Mouse (Mus musculus) cerebellum, postnatal 10 days (tissue): ENCODE results near the gene Baiap2.

Experiments used
- DNase-seq, 2 experiments: peaks; one replicate each; pipeline ENCODE4 v3.0.0; 2021; ENCODE audit warnings: mixed read lengths in 2 of 2

Baiap2 gene

DNA sequence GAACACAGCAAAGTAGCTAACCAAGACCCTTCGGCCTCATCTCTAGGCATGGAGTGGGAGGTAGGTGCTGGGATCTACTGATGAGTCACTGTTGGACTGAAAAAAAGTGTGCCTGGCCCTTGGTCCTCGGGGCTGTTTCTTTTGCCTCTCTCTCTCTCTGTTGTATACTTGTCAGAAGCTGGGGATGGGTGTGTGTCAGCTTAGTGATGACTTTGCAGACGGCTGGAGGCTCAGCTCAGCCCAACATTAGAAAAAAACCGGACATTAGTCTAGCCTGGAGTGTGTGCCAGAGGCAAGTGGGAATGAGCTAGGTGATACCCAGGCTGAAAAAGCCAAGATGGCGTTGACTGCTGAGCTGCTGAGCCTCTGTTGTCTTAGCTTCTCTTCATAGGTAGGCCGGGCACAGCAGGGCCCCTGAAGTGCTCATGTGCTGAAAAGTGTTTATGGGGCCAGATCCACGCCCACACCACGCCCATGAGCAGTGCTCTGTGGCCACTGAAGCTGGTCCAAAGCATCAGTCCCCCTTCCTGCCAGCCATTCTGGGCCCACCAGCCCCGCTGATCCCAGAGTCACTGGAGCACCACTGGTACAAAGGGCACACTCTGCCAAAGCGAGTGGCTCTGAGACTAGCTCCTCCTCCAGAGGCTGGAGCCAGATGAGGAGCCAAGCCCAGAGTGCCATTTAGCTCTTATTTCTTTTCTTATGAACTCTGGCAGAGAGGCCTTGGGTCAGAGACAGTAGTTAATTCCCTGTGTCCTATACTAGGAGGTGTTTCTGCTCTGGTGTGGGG lies 37.2 kb downstream of the Baiap2 start:
- peak in 1 of 2 experiments; percentile 35 for DNase-seq

DNA sequence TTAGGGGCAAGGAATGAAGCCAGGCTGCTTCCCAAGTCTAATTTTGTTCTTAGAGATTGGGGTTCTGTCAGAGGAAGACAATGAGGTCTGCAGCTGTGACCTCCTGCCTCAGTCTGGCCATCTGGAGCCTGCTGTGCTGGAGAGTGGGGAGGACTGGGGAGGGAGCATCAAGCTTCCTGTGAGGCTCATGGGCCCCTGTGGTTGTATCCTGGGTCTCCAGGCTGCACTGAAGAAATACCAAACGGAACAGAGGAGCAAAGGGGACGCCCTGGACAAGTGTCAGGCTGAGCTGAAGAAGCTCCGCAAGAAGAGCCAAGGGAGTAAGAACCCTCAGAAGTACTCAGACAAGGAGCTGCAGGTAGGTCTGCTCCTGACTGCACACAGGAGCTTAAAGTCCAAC lies 39.2 kb downstream of the Baiap2 start:
- DNase-seq = no peak

DNA sequence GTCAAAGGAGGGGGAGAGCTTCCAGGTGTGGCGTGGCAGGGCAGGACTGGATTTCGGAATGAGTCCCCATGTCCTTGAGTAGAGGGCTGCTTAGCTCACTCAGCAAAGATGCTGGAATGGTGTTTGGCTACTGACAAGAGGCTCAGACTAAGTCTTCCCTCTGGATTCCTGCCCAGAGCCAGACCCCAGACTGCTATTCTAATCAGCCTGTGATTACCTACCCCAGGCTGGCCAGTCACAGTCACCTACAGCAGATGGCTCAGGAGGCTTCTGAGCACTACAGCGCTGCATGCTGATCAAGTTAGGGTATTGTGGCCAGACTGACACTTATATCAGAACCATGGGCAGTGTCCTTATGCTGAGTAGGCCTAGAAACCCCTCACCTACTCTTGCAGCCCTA lies 39.7 kb downstream of the Baiap2 start:
- peak; percentile 89 to 90 for DNase-seq

DNA sequence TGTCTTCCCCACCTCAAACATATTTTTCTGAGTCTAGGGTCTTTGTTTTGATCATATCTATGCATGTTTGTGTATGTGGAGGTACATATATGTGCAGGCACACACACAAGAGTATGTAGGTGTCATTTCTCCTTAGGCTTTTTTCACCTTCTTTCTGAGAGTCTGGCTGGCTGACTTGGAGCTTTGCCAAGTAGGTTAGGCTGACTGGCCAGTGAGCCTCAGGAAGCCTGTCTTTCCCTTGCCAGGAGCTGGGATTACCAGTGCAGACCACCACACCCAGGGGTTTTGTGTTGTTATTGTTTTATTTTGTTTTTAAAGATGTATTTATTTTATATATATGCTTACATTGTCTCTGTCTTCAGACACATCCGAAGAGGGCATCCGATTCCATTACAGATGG lies 40.6 kb downstream of the Baiap2 start:
- DNase-seq = peak; percentile 83 to 86

DNA sequence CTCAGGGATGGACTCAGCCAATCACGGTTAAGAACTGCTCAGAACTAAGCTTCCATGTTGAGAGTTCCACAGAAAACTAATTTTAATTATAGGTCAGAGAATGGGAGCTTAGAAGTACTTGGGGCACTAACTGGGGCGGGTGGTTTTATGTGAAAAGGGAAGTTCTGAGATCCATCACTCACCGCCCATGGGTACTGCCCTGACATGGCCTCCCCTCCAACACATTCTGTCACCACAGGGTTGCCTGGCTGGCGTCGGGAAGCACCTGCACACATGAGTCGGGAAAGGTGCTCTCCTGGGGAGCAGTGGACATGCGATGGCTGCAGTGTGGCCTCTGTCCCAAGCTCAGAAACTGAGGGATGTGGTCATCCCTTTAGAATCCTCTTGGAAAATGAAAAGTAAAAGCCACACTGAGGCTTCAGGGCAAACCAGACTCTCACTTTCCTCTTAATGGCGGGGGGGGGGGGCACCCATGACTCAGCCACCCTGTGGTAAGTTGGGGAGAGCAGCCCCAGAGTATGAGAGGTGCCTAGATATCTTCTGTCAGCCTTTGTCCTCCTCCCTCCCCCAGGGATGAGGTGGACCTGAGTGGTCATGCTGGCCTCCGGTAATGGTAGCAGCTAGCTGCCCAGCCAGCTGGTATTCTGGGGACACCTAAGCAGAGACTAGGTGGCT lies 44.3 kb downstream of the Baiap2 start:
- DNase-seq = no peak

DNA sequence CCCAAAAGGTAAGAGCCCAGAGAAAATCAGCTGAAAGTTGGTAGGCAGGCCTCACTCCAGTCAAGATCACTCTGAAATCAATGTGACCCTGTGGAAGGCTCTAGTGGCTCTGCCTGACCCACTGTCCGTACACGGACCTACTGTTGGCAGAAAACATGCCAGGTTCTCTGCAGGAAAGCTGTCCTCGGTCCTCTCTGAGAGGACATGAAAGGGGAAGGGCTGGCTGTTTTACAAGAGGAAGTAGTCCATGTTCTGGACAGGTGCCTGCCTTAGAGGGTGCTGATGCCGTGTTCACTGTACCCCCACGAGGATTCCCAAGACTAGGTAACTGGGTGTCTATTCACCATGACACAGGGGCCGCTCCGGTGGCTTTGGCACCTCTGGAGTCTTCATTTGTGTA lies 45.3 kb downstream of the Baiap2 start:
- DNase-seq = peak; percentile 51 to 52

DNA sequence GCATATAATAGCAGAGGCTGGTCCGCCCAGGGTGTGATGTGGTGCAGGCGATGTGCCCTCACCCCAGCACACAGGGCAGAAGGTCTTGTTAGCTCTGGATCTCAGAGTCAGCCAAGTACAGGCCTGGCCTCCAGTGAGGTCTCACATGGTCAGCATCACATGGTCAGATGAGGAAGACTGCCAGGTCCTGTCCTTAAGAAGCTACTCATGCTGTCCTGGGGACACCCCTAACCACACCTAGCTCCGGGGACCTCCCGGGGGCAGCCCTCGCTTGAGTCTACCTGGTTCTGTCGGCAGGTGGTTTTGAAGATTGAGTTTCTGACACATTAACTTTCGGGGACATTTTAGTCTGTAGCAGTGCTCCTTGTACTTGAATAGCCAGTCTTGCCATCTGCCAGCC lies 45.8 kb downstream of the Baiap2 start:
- peak; percentile 73 to 76 for DNase-seq

DNA sequence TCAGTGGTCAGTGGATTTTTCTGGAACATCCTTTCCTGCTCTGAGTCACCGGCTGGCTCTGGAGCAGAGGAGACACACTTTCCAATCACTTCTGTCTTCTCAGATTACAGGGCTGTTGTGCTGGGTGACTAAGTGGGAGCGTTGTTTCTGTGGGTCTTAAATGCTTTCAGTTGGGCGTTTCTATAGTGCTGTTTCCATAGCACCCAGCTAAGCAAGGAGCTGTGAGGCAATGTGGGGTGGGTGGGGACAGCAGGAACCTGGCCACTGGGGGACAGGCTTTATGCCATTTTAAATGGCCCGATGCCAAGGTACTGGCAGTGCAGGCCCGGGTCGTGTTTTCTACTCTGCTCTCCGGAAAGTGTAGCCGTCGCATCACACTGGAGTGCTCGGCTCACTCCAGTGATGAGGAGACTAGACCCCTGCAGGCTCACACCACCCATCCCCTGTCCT lies 46.6 kb downstream of the Baiap2 start:
- peak; percentile 64 to 69 for DNase-seq

DNA sequence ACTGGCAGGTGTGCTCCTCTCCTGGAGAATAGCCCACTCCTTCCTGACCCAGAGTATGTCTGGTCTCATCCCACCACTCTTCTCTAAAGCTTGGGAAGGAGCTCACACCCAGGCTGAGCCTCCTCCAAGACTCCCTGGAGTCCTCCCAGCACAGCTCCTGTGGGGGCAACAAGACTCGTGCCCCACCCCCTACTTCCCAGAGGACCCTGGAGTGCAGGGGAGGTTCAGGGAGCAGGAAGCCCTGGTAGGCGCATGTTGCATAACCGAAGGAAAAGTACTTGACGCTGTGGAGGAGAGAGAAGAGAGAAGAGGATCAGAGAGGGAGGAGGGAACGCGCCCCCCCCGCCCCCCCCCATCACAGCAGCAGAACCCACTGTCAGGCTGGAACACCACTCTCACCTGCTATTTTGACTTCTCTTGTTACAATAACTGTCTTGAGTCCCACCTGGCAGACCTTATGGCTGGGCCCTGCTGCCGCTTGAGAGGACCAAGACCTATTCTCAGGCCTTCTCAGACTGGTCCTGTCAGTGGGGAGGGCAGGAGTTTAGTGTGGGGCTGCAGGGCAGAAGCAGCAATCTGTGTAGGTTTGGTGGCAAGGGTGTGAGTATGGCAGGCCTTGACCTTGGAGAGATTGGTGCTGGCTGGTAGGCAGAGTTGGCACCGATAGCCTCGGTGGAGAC lies 48.2 kb downstream of the Baiap2 start:
- peak; percentile 30 to 35 for DNase-seq

DNA sequence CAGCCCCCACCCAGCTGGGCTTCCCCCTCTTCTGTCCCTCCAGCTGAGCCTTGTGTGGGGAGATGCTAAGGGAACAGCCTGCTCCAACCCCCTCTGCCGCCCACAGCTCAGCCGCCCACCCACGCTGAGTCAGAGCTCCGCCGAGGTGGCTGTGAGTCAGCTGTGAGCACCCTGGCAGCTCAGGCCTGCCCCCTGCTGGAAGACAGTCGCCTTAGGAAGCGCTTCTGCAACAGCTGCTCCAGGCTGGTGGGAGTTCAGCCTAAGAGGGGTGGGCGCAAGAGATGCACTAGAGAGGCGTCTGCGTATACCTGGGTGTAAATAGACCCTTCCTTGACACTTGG lies 48.7 kb downstream of the Baiap2 start:
- DNase-seq = peak; percentile 95 to 96

DNA sequence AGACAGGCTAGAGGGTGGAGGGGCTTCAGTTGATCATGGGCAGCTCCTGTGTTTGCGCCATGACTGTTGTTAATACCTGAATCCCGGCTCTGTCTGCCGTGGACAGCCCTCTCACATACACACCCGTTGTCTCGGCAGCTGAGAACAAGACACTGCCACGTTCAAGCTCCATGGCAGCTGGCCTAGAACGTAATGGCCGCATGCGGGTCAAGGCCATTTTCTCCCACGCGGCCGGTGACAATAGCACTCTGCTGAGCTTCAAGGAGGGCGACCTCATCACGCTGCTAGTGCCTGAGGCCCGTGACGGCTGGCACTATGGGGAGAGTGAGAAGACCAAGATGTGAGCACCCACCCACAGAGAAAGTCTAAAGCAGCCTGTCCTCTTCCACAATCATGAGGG lies 54.8 kb downstream of the Baiap2 start:
- DNase-seq = no peak

DNA sequence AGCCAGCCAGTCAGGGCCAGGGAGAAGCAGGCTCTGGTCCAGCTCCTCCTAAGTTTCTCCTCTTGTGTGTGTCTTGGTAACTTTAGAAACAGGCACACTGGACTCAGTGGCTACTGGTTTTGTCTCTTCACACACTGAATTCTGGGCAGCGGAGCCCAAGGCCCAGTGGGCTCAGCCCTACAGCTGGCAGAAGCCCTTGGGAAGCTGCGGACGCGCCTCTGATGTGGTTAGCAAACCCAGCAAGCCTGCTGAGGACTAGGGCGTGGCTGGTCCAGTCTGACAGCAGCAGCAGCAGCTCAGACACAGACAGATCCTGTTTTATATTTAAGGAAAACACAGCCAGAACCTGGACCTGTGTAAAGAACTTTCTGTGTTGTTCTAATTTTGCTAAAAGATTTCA lies 59.5 kb downstream of the Baiap2 start:
- DNase-seq = no peak

DNA sequence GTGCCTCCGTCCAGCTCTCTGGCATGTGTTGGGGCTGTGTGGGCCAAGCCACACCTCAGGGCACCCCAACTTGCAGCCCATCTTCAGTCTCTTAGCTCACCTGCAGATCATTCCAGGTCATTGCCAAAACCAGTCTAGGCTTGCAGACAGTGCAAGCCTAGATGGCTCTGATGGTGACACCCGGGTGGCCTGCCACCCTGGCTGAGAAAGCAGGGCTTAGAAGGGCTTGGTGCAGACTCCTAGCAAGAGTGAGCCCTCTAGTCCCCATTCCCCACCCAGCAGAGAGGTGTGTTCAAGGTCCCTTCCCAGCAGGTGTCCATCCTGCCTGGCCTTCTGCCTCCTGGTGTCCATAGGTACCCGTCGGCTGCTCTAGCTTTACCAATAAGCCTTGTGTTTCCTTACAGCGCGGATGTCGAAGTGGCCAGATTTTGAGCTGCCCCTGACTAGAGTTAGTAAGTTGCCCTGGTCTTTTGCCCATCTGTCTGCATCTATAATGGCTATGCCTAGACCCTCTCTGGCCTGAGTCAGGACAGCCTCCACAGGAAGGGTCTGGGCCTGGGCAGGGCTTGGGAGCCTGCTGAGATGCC lies 60.2 kb downstream of the Baiap2 start:
- DNase-seq = peak in 1 of 2 experiments; percentile 49

DNA sequence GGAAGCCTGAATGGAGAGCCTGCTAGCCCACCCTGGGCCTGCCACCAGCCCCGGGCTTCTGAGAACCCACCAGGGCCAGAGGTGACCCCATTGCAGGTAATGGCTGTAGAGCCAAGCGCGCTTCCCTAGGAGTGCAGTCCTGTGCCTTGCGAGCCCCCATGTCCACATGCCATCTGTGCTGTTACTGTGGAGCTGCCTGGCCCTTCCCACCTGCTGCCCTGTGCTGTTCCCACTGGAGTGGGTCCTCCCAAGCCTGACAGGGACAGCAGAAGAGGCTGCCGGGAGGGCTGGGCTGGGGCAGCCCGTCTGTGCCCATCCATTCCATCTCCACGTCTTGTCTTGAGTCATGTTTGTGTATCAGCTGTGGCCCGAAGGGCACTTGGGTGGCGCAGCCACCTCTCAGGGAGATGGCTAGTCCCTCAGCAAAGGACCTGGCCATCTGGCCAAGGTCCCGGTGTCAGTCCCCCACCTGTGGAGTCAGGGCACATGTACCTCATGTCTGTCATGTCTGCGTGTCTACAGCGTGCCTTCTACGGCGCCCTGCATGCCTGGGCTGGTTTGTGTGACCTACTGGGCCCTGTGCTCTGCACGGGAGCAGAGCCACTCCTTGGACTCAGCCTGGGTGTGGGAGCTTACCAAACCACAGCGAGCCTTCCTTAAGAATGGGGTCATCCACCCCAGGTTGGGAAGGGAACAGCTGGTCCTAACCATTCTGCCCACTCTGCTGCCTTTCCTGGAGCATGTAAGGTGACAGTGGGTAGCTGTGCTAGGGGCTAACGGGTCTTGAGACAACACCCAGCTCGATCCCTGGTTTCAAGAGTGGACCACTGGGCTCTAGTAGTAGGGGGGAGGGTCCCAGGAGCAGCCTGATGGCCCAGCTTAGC lies 63.1 kb downstream of the Baiap2 start:
- DNase-seq = peak in 1 of 2 experiments; percentile 52

DNA sequence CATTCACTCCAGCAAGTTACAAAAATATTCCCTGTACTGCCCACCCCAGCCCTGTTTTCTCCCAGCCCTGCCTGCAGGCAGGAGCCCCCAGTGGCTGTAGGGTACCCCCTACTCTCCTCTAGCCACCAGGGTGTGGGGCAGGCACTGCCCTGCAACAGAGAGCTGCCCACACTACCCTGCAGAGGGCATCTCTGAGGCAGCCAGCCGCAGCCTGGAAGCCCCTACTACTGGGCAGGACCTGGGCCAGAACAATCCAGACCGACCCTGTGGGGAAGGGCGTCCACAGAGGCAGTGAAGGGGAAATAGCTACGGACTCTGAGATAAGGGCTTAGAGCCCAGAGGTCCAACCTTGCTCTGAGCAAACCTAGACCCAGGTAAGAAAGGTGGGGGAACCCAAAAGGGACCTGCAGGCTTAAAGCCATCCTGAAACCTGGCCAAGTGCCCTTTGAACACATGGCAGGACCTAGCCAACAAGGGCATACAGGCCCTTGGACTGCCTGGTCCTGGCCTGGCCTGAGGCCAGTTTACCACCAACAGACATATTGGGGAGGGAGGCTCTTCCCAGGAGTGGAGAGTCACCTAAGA lies 65.0 kb downstream of the Baiap2 start:
- peak; percentile 74 to 76 for DNase-seq

DNA sequence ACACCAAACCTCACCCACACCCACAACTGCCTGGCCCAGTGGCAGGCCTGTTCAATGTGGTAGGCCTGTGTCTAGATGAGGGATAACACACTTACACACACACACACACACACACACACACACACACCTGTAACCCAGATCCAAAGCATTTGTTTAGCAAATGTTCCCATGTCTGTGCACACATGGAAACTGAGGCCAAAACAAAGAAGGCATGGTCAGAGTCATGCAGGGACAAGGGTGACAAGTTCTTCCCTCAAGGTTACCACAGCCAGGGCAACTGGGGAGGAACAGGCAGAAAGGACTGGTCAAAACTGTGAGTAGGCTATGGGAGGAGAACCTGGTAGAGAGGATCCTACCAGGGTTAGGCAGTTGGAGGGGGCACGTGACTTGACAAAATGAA lies 65.9 kb downstream of the Baiap2 start:
- DNase-seq = no peak

DNA sequence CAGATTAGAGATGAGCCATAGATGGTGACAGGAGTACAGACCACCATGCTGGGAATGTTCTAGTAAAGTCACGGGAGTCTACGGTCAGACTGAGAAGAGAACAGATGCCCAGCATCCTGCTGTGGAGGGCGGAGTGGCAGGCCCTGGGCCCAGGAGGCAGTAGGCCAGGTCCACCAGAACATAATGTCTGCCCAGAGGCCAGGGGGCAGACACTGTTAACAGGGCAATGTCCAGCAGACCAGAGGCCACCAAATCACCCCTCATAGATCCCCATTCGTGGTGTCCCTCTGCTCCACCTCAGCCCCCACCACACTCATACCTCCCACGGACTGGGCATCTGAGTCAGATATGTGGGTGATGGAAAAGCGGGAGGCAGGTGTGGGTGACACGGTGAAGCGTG lies 66.4 kb downstream of the Baiap2 start:
- DNase-seq = peak in 1 of 2 experiments; percentile 36

DNA sequence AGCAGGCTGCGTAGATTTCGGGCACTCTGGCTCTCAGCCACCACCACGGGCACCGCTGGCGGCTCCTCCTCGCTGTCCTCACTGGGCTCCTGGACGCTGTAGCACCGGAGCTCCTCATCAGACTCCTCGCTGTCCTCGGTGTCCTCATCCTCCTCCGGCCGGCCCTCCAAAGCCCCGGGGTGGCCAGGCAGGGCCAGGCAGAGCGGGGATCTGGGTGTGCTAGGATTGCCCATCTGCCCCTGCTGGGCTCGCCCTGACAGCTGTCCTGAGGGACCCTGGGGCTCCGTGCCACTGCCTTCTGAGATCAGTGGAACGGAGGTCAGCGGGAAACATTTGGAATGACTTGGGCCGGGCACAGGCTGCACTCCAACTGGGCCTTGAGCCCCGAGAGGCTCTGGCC lies 67.4 kb downstream of the Baiap2 start:
- peak; percentile 65 to 70 for DNase-seq

DNA sequence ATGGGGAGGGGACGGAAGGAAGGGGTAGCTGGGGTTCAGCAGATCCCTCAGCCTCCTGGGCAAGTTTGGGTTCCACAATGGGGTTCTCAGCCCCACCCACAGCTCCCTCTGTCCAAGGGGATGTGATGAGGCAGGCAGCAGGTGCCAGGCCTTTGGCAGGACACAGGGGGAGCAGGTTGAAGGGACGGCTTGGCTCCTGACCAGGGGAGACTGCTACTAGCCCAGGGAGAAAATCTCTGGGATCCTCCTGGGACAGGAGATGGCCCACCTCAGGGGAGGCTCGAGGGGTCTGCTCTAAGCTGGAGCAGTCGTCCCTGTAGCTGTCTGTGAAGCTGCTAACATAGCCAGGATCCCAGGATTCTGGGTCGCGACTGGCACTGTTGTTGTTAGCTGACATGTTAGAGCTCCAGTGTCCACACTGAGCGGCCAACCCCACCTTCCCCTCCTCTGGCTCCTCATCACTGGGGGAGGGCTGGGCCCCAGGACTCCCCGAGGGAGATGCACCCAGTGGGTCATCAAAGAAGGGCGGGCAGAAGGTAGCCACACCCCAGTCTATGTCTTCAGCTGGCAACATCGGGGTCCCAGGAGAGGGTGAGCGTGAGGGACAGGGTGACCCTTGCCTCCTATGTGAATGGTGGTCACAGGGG lies 68.7 kb downstream of the Baiap2 start:
- peak; percentile 70 for DNase-seq

DNA sequence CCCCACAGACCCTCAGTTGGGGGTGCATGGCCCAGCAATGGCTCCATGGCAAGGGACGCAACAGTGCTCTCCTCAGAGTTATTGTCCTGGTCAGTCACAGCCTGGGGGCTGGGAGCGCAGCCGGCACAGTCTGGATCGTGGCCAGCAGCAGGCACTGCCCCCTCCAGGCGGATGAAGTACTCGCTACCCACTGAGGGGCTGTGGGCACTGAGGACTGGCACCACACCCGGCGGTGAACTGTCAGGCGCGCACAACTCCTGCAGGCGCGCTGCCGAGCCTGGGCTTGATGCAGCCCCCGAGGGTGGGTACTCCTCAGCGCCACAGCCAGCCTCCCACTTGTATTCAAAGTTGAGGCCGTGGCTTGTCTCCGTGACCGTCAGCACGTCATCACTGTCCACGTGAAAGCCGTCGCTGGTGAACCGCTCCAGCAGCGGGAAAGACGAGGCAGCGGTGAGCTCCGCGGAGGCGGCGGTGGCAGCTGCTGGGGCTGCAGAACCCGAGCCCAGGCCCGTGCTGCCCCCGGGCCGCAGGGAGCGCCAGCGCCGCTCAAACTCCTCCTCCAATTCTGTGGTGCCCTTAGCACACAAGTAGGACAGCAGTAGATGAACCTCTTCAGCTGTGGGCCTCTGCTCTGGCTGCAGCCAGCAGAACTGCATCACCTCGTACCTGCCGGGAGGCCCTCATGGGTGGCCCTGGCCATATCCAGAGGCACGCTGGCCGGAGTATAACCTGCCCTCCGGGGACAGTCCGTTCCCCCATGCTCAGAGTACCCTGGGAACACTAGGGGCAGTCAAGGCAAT lies 69.4 kb downstream of the Baiap2 start:
- peak; percentile 87 for DNase-seq

DNA sequence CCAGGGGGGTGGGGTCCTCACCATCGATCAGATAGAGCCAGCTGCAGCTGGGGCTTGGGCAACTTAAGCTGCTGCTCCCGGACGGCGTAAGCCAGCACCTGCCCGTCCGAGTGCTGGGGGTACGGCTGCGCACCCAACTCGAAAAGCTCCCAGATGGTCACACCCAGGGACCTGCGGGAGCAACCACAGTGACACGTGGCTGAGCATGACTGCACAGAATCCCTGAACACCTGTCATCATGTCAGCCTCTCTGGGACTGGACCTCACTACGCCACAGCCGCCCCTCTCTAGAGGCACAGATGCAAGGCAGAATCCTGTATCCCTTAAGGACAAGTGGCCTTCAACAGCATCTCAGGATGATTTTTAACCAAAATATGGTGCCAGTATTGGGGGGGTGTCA lies 70.1 kb downstream of the Baiap2 start:
- no peak for DNase-seq
